Mouse (Mus musculus) liver, embryonic 11.5 days (tissue): ENCODE results near the gene Chpf2. TPM values are rescaled to one million over a fixed set of nuclear protein-coding genes. Genes with fewer than 3 reads are reported as not detected.
A peak's percentile ranks its signal among the peaks of the same experiment; 100 is the strongest.

ENCODE experiments used
- ATAC-seq: fragments of 200-750 bp; cut with Nextera tagmentation; replicated peaks from 2 replicates; pipeline ENCODE4 v1.8.0; 2017; ENCODE audit warnings: moderate number of reproducible peaks, mild to moderate bottlenecking, moderate TSS enrichment, moderate library complexity; ENCODE audit not compliant: low FRiP score
- DNase-seq: peaks from one replicate; pipeline ENCODE4 v3.0.0-alpha.2; 2017; ENCODE audit warnings: low spot score
- H3K27ac ChIP-seq: fragments of 300-500 bp; sonication (generic); 2 replicates; pipeline ENCODE4 v1.5.1; 2014; ENCODE audit warnings: mild to moderate bottlenecking, low read depth, low read length, control low read depth
- H3K27me3 ChIP-seq: fragments of 300-500 bp; sonication (generic); replicated peaks from 2 replicates; pipeline ENCODE4 v1.6.1; 2014; ENCODE audit warnings: low read length, mixed read lengths; ENCODE audit not compliant: control insufficient read depth, insufficient read depth
- H3K36me3 ChIP-seq: fragments of 300-500 bp; sonication (generic); 2 replicates; pipeline ENCODE4 v1.6.1; 2014; ENCODE audit warnings: mild to moderate bottlenecking, low read length, moderate library complexity, mixed read lengths; ENCODE audit not compliant: control insufficient read depth, insufficient read depth
- H3K4me1 ChIP-seq: fragments of 300-500 bp; sonication (generic); replicated peaks from 2 replicates; pipeline ENCODE4 v1.6.1; 2014; ENCODE audit warnings: low read length, mixed read lengths; ENCODE audit not compliant: control insufficient read depth, insufficient read depth
- H3K4me2 ChIP-seq: fragments of 300-500 bp; sonication (generic); 2 replicates; pipeline ENCODE4 v1.6.1; 2014; ENCODE audit warnings: mild to moderate bottlenecking, control low read depth, moderate library complexity
- H3K4me3 ChIP-seq: fragments of 300-500 bp; sonication (generic); 2 replicates; pipeline ENCODE4 v1.5.1; 2014; ENCODE audit warnings: low read depth, low read length, control low read depth
- H3K9ac ChIP-seq: fragments of 300-500 bp; sonication (generic); 2 replicates; pipeline ENCODE4 v1.6.1; 2014; ENCODE audit warnings: low read depth, low read length, control low read depth
- H3K9me3 ChIP-seq: fragments of 300-500 bp; sonication (generic); 2 replicates; pipeline ENCODE4 v1.6.1; 2016; ENCODE audit warnings: low read length, inconsistent platforms, mixed read lengths; ENCODE audit not compliant: control insufficient read depth
- WGBS: fragments of 180-500 bp; shearing (Covaris S2); extraction: QIAGEN DNeasy Blood & Tissue Kit; methylation state at CpG from one replicate; pipeline ENCODE4 v1.1.7; 2014; 5-methylcytosine and 5-hydroxymethylcytosine counted together
- polyA plus RNA-seq: library from polyadenylated mRNA; unstranded; fragments of >200 nt; fragmentation: Nextera tagmentation; extraction: Ambion mirVana; gene quantifications from 2 replicates; pipeline ENCODE4 v1.2.1, GENCODE M21; 2014

Chpf2 gene
- polyA plus RNA-seq, 1 experiment from 2014 or later = 14.6 TPM

DNA sequence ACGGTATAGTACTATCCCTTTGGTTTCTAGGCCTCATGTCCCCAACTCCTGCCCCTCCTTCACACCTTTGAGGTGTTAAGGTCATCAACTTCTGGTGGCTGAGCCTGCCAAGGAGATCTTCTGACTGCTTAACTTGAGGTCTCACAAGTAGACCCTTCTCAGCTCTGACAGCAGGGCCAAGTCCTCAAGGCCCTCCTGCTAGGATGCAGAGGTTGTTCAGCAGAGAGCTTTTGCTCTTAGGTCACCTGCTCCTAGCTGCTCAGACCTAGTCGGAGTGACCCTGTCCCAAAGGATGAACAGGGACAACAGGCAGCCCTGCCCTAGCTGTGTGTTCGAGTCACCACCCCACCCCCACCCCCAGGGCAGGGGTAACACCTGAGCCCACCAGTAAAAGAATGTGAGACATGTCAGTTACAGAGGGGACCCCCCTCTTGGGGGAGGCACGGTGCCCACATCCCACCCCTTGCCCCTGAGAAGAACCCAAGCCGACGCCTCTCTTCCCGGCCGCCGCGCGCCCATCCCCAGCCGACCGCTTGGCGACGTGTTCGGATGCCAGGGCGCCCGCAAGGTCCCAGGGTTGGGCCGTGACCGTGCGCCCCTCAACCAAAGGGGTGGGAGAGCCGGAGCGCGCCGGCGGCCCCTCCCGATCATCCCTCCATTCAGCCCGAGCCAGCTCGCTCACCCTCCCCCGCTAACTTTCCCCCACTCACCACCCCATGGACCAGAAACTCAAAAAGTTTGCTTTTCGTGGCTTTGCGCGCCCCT is 14.7 kb downstream of the Chpf2 start:
- Histone ChIP-seq H3K4me1 (peaks cover 28% of the 10 kb centered on the region), H3K27me3 (peaks cover 85% of the 10 kb centered on the region), H3K4me2 (peak overlapping the region; percentile 65), H3K4me3 (peak overlapping the region; percentile 55), H3K36me3 (no peaks in the 10 kb centered on the region), H3K9me3 (no peaks in the 10 kb centered on the region), H3K27ac (peak overlapping the region; percentile 62), H3K9ac (peak overlapping the region; percentile 68)
- 2% methylated on average over 32 of the region's 33 CpGs for WGBS
- ATAC-seq (no peak), DNase-seq (no peak)

DNA sequence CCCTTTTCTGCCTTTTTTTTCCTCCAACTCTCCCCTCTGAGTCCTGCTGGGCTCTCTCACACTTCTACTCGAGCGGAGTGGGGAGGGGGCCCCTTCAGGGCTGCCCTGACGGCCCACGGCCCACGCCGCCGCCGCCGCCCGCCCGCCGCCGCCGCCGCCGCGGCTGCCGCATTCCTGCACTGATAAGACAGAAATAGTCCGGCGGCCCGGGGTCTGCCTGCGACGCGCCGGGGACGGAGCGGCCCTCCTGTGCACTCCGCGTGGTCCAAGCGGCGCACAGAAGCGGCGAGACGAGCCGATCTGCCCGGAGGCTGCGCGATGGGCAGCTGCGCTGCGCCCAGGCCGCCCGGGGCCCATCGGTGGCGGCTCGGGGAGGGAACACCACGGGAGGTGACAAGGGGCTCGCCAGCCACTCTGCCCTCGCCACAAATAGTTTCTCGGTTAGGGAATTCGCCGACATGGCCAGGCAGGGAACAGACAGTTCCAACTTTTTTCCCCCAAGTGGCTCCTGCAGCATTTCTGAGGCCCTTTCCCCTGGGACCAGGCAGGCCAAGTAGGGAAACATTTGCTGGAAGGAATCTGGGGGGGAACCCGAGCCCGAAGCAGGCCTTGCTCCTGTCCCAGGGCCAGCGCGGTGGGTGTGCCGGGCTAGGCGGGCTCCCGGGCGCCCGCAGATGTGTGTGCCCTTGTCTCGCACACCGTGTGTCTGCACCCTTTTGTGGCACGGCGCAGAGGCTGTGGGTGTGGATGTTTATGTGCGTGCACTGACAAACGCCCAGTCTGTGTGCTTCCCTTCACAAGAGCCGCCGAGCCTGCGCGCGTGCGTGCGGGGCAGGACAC is 15.6 kb downstream of the Chpf2 start:
- DNase-seq = peak; percentile 73
- peak overlapping the region; percentile 62 for H3K27ac ChIP-seq
- H3K27me3 ChIP-seq = peaks cover 94% of the 10 kb centered on the region
- H3K4me1 ChIP-seq = peaks cover 29% of the 10 kb centered on the region
- H3K4me2 ChIP-seq = peak overlapping the region; percentile 65
- peak overlapping the region; percentile 68 for H3K9ac ChIP-seq
- no peaks in the 10 kb centered on the region for H3K9me3 ChIP-seq
- under 1% methylated on average over 72 of the region's 73 CpGs for WGBS
- peak overlapping the region; percentile 55 for H3K4me3 ChIP-seq
- H3K36me3 ChIP-seq = no peaks in the 10 kb centered on the region
- ATAC-seq = 0 out of 2 replicates have a peak, but pooled peaks have one; percentile 8

DNA sequence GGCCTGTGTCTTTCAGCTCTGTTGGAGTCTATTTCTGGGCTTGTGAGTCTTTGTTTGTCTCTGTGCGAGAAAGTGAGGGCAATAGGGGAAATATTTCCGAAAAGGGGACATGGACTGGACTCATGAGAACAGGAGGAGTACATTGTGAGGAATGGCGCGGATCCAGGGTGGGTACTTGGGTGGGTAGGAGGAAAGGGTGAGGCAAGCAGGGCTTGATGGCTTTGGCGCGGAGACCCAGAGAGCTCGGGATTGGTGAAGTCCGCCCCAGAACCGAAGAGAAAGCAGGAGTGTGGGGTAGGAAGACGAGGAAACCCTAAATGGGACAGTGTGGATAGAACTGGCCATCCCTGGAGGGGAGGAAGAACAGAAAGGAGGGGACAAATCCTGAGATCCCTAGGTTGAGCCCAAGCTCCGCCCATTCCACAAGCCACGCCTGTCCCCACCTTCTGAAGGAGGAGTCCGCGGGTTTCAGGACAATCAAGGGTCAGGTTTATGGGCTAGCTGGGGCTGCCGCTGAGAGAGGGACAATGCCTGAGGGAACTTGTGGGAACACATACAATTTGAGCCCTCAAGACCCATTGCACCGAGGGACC is 16.3 kb downstream of the Chpf2 start:
- peak overlapping the region; percentile 65 for H3K4me2 ChIP-seq
- WGBS = 4% methylated on average over 16 of the region's 16 CpGs
- H3K36me3 ChIP-seq = no peaks in the 10 kb centered on the region
- ATAC-seq = peak; percentile 47
- no peaks in the 10 kb centered on the region for H3K9me3 ChIP-seq
- peaks cover 29% of the 10 kb centered on the region for H3K4me1 ChIP-seq
- H3K9ac ChIP-seq = peak overlapping the region; percentile 68
- H3K27me3 ChIP-seq = peaks cover 99% of the 10 kb centered on the region
- H3K27ac ChIP-seq = peak overlapping the region; percentile 62
- peak overlapping the region; percentile 55 for H3K4me3 ChIP-seq
- no peak for DNase-seq

DNA sequence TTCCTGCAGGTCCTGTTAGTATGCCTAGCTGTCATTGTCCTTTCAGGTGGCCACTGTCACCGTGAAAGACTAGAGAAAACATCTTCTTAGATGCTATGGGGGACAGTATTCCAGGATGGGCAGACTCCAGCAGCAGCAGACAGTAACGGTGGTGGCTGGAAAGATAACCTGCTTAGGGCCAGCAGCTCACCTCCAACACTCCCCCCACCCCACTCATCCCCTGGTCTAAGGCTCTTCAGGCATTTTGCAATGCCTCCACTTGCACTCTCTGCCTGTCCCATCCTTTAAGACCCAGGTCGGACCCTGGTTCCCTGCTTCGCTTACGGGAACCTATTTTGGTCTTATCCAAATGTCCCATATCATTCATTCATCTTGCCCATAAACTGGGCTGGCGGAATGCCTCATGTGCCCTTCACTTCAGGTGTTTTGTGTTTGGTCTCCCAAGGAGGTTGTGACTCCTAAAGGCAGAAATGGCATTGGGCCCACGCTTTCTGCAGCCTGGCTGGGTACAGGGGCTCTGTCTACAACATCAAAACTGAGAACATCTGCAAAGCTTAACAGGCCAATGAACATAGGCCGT is 17.0 kb downstream of the Chpf2 start:
- no peak overlapping the region for H3K9ac ChIP-seq
- 57% methylated on average over 8 of the region's 8 CpGs for WGBS
- no peak overlapping the region for H3K27ac ChIP-seq
- no peaks in the 10 kb centered on the region for H3K36me3 ChIP-seq
- DNase-seq (no peak), ATAC-seq (no peak)
- H3K4me3 ChIP-seq = no peak overlapping the region
- peak overlapping the region; percentile 65; the same call in 1 of the 2 replicates for H3K4me2 ChIP-seq
- H3K9me3 ChIP-seq = no peaks in the 10 kb centered on the region
- H3K27me3 ChIP-seq = peaks cover 99% of the 10 kb centered on the region
- H3K4me1 ChIP-seq = peaks cover 29% of the 10 kb centered on the region

DNA sequence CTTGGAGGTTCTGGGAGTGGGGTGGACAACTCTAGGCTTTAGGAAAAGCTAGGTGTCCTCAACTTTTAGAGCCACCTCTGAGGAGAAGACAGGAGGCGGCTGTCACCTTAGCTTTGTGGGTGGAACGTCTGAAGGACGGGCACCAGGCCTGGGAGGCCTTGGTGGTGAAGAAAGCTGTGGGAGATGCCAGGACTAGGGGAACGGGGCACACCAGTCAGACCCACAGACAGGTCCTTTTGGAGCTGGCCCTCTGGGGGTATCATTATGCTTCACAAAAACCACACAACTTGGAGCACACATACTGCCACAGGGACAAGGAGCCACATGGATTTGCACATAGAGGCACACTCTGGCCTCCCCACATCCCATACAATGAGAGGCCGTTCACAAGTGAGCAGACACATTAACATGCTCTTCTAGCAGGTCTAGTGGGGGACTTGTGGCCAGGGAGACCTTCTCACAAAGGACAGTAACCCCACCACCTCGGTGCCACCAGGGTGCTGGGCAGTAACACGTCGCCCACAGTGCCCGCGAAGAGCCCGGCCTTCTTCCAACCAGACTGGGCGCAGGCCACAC is 17.6 kb downstream of the Chpf2 start:
- H3K36me3 ChIP-seq = no peaks in the 10 kb centered on the region
- peak overlapping the region; percentile 57 for H3K4me2 ChIP-seq
- peaks cover 29% of the 10 kb centered on the region for H3K4me1 ChIP-seq
- H3K9me3 ChIP-seq = no peaks in the 10 kb centered on the region
- H3K27ac ChIP-seq = peak overlapping the region; percentile 33
- peak overlapping the region; percentile 56 for H3K4me3 ChIP-seq
- no peak for DNase-seq
- 29% methylated on average over 12 of the region's 12 CpGs for WGBS
- peak overlapping the region; percentile 57 for H3K9ac ChIP-seq
- peaks cover 95% of the 10 kb centered on the region for H3K27me3 ChIP-seq
- ATAC-seq = 0 out of 2 replicates have a peak, but pooled peaks have one; percentile 4

DNA sequence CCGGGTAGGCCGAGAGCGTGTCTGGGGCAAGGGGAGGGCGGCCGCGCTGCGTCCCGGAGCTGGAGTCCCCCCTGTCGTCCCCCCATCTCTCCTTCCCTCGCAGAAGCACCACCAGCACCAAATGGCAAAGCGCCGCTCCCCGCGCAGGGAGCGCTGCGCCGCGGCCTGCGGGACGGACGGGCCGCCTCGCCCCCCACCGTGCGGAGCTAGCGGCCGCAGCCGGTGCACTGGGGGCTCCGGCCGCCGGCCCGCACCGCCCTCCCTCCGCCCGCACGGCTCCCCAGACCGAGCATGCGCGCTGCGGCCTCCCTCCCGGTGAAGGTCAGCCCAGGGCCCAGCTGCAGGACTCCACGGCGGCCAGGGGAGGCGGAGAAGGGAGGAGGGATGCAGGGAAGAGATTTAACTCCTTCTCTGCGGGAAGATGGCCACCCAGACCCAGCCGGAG is 18.1 kb downstream of the Chpf2 start:
- DNase-seq = peak; percentile 77
- Histone ChIP-seq H3K27me3 (peaks cover 95% of the 10 kb centered on the region), H3K4me2 (peak overlapping the region; percentile 57), H3K36me3 (no peaks in the 10 kb centered on the region), H3K27ac (peak overlapping the region; percentile 33), H3K4me1 (peaks cover 31% of the 10 kb centered on the region), H3K9ac (peak overlapping the region; percentile 57), H3K4me3 (peak overlapping the region; percentile 56), H3K9me3 (no peaks in the 10 kb centered on the region)
- WGBS = 1% methylated on average over 43 of the region's 46 CpGs
- ATAC-seq = peak; percentile 58

DNA sequence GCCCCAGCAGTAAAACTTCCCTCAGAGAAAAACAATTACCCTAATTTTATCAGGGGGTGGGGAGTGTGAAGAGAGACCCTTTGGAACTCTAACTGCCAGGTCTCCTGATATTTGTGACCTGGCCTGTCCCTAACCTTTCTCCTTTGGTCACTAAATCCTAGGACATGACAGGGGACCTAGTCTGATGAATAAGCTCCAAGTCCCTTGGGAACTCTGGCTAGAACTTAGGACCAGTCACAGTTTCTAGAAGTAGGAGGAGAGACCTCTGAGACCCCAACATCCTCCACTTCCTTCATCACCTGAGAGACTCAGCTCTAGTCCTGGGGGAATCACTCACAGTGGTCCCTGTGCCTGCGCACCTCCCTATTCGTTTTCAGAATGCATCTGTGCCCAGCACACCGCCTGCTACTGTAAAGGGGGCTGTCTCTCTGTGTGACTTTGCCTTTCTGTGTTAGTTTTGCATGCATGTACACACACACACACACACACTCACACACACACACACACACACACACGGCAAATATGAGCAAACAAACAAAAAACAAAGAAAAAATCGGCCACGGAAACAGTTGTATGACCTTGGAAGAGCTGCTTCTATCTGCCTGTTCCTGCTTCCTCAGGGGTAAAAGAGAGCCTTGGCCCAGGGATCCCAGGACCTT is 18.9 kb downstream of the Chpf2 start:
- Histone ChIP-seq H3K4me3 (peak overlapping the region; percentile 56), H3K27me3 (peaks cover 90% of the 10 kb centered on the region), H3K27ac (peak overlapping the region; percentile 33; the same call in 1 of the 2 replicates), H3K36me3 (no peaks in the 10 kb centered on the region), H3K4me2 (peak overlapping the region; percentile 57), H3K9ac (peak overlapping the region; percentile 57), H3K4me1 (peaks cover 31% of the 10 kb centered on the region), H3K9me3 (no peaks in the 10 kb centered on the region)
- DNase-seq = no peak
- 26% methylated on average over 6 of the region's 6 CpGs for WGBS
- no peak for ATAC-seq
